Mouse (Mus musculus) CD8-positive naive resting alpha-beta T cell, adult 2 months (primary cell): ENCODE data around the gene Cds2.
"Not testable (repeated sequence)": the region's sequence is repeated elsewhere in the genome, so short reads cannot be mapped to it uniquely, and the experiment has no call there.

Experiments used
- DNase-seq, 2 experiments: peaks; one replicate each; pipeline ENCODE4 v3.0.0; 2022; ENCODE audit warnings: low read depth in 2 of 2, low spot score in 2 of 2

Cds2 gene

DNA sequence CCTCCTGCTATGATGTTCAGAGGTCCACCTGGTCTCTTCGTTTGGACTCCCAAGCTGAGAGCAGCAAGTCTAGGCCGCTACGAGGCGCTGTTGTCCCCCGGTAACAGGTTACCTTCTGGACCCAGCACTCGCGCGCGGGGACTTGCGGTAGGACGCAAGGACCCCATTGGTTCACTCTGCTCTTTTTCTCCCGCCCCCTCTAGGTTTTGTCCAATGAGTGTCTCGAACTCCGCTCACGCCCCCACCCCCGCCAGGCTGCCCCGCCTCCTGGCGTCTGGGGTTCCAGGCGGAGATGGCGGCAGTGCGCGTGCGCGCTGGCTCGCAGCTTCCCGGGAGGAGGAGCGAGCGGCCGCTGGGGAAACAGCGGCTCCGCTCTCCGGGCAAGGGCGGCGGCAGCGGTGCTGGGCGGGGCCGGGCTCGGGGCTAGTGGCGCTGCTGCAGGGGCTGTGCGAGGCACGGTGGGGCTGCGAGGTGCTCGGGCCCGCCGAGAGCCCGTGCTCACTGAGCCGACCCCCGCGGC lies at the start of gene Cds2:
Gene Cds2 (plus strand): TSS at position 270 of the 520 bp plus-strand sequence.
- peak; percentile 98 to 99 for DNase-seq

DNA sequence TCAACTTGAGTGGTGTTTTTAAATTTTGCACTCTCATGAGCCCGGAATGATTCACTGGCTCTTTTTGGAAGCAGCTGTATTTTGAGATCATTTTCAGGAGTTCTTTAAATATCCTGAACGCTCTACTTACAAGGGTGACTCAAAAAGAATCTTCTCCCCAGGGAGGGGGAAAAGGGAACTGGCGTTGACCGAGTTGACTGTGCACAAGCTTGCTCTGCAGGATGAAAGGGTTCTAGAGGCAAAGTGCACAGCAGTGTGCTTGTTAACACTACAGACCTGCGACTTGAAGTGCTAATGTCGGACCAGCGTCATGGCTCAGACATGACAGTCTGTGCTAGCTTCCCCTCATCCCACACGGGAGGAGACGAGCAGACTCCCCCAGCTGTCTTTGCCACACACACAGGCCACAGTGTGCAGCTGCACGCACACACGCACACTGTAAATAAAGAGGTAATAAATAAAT lies 41.3 kb upstream of the Cds2 start:
- no peak for DNase-seq

DNA sequence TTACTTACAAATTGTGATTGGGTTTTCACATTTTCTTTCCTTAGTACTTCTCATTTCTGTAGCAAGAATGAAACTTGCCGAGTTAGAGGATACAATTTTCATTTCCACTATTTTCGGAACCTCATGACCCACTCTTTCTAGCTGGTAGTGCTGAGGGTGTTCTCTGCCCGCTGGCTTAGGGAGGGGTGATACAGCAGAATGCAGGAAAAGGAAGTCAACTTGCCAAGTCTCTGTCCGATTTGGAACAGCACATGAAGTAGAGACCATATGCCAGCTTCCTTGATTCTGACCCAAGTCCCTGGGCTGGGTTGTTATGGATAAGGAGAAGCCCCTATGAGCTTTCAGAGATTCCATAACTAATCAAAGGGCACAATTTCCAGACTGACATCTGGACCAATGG lies 38.6 kb upstream of the Cds2 start:
- DNase-seq, result no peak

DNA sequence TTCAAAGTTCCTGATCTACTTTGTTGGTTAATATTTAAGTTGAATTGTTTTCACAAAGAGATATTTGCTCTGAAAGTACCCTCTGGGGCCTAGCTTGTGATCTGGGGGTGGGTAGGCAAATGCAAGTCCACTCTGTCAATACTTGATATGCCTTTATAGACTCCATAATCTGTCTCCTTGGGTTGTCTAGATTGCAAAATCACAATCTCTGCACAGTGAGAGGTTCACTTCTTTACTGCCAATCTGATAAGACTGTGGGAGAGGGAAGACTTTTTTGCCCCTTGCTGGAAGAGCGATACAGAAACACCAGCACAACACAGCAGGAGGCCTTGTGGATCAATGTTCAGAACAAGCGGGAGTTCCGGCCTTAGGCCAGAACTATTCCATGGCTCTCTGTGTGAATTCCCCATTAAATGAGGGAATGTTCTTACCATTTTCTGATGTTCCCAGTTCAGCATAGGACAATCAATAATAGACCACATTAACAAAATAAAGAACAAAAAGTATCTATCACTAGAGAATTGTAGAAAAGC lies 30.5 kb upstream of the Cds2 start:
- DNase-seq, result no peak

DNA sequence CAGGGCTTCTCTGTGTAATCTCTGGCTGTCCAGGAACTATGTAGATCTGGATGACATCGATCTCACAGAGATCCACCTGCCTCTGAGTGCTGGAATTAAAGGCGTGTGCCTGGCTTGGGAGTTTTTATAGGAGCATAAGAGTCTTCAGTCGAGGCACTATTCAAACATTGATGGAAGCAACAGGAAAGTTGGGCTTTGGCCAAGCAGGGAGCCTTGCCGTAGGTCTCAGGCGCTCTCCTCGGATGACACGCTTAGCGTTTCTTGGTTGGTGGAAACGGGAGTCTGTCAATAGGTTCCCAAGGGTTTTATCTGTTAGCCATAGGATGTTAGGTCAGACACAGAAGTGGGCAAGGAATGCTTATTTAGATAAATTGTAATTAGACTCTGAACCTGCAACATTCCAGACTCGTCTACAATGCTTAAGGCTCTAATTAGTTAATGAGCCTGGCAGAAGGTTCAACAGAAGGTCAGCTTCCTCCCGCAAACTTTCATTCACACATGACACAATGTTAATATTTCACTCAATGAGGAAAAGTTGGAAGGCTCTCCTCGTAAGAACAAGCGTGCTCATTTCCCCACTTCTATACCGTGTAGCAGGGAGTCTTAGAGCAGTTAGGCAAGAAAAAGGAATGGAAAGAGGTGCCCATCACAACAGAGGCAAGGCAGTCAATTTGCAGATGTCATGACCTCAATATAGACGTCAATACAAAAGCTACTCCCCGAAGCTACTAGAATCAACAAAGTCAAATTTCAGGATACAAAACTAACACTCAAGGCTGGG lies 28.8 kb upstream of the Cds2 start:
- DNase-seq, result no peak

DNA sequence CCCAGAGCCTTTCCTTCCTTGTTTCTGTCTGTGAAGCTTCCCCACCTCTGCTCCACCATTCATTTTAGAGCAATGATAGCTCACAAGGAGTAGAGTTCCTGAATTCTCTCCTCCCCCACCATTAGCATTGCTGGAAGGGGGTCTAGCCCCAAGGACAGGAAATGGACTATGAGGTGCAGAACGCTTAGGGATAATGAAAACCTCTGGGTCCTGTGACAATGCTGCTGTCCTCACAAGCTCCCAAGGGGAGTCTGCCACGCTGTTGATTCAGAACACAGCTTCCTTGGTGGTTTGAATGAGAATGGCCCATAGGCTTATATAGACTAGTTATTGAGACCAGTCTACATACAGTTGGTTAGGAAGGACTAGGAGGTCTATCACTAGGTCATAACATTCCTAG lies 27.7 kb upstream of the Cds2 start:
- no peak for DNase-seq

DNA sequence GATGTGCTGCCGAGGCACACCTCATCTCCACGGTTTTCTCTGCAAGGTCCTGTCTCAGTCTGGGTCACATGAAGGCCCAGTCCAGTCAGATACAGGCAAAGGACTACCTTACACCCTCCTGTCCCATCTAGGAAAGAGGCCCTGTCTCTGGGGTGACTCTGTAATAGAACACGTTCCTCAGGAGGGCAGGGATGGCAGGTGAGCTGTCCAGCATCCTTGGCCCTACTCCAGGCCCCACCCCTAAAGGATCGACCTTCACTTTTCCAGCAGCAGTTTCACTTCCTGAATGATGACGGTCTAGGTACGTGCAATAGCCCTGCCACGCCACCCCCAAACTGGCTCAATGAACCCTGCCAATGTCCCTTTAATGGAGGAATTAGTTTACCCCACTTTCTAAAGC lies 27.0 kb upstream of the Cds2 start:
- no peak for DNase-seq

DNA sequence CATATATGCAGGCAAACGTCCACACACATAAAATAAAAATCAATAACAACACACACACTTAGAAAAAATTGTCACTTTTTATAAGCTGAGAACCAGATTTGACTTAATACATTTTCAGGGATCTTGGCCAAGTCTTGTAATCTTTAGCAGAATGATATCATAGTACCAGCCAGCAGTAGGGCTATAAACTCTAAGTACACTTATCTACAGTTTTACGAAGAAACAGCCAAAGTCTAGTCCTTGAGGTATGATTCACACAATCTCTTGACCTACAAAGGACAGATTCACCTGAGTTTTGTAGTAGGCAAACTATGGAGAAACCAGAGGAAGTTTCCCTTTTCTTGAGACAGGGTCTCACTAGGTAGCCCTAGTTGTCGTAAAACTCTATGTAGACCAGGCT lies 23.5 kb upstream of the Cds2 start:
- not testable (repeated sequence) for DNase-seq

DNA sequence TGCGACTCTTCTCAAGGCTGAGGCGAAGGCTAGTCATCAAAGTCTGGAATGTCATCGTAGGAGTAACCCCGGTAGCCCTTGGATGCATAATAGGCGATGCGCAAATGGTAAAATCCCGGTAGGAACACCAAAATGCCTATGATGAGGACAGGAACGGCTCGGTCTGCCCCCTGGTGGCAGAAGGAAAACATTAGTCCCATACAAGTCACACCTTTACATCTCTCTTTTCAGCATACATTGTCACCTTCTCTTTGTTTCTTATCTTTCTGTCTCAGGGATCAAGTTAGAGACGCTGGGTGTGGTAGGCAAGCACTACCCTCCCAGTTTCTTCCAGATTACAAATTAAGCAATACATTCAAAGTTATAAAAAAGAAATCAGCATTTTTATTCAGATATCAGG lies 22.5 kb upstream of the Cds2 start:
- DNase-seq, result peak in 1 of 2 experiments; percentile 14

DNA sequence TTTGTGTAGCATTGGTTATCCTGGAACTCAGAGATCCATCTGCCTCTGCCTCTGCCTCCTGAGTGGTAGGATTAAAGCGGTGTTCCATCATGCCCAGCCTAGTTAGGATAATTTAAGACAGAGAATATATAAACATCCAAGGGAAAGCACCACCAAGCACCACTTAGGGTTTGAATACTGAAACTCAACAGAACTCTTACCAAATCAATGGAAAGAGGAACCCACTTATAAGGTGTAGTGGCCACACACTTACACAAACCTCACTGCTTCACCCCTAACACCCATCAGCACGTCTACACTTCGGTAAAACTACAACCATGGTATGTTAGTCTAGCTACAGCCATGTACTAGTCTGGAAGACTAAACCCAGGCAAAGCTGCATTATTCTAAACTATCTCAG lies 19.6 kb upstream of the Cds2 start:
- no peak for DNase-seq

DNA sequence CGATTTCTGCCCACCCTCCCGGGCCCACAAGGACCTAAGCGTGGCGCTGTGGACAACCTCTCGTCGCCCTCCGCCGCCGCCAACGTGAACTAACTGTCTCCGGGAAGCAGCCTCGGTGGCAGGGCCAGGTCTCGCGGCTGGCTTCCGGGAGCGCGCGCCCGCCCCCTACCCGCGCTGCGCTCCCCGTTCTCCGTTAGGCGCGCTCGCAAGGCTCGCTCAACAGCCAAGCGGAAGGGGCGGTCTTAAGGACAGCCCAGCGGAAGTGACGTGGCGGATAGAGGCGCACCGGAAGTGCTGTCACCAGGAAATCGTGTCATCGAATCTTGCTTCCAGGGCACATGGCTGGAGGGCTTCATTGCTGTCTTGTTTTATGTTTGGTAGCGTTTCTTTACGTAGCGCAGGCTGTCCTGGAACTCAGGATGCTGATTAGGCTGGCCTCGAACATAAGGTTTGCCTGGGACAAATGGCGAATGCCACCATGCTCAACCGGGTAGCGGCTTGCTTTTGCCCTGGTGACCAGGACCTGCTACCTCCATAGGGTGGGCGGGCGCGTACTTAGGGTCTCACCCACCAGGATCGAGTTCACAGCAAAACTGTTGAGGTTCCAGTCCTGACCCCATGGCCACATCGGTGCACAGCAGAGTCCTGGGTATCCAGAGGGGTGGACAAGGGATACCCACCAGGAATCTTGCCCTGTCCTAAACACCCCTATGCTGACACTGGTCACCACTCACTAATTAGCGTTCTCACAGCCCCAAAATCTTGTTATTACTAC lies 15.2 kb upstream of the Cds2 start, which contains the start of gene Tmem230:
Gene Tmem230 (minus strand): TSS at position 269 of the 775 bp plus-strand sequence.
- DNase-seq, result peak; percentile 92 to 93

DNA sequence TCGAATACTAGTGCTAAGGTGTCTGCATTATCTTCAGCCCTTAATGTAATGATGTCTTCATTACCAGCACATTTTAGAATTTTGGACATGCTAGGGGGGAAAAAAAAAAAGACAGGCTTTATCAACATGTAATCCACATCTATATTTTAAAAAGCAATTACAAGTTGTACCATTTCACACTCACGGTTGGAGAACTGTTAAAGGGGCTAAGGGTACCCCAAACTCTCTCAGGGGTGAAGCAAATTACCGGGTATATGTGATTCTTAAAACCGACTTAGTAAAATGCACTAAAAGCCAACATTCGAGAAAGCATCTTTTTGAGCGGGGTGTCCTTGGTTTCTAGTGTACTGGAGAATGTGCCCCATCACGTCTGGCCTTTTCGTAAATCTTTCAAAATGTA lies 11.0 kb upstream of the Cds2 start:
- no peak for DNase-seq

DNA sequence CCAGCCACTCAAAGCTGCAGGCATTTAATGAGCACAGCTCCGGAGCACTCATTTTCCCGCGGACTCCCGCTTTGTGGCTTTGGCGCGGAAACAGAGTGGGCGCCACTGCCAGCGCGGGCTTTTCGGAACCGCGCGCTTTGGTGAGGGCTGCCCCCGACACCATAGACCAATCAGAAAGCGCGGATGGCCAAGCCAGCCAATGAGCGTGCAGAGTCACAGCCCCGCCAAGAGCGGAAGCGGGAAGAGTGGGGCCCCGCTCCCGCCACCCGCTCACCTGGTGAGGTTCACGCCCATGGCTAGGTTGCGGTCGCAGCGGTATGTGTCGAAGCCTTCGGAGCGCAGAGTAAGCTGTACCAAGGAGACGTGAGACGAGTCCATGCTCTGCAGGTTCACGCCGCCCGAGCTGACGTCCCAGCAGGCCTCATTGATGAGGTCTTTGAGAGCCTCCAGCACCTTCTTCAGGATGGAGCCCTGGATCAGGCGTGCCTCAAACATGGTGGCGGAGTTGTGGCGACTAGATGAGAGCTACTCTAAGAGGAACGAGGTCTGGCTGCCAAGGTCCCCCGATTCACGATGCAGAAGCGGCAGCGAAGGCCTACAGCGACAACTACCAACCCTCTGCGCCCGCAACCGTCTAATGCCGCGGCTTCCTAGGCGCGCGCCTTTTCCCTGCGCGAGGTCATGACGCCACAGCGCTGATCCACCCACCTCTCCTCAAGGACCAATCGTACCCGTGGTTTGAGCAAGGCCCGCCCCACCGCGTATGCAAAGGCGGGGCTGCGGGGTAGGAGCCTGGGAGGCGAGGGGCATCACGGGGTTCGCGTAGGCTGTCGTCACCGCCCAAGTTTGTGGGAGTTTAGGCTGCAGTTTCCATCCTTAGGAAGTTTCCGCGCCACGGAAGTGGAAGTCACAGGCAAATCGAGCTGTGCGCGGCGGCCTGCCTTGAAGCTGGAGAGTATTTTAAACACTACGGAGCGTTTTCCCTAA lies 10.1 kb upstream of the Cds2 start, which contains the start of gene Pcna:
Gene Pcna (minus strand): TSS at position 773 of the 987 bp plus-strand sequence.
- DNase-seq, result peak; percentile 96

DNA sequence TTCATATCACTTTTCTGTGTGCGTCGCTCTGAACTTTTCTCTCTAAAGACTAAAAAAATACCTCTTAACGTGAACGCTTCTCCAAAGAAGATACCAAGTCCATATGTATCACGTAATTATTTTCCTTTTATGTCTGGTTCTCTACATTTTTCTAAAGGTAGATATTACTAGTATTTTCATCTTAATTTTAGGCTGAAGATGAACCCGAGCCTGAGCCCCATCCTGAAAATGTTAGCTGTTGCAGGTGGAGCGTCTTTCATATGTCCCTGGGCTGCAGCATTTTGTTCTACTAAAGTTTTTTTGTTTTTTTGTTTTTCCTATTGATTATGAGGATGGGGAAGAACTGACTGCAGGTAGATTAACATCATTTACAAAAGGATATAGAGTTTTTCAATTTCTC lies 9.3 kb upstream of the Cds2 start:
- DNase-seq, result no peak

DNA sequence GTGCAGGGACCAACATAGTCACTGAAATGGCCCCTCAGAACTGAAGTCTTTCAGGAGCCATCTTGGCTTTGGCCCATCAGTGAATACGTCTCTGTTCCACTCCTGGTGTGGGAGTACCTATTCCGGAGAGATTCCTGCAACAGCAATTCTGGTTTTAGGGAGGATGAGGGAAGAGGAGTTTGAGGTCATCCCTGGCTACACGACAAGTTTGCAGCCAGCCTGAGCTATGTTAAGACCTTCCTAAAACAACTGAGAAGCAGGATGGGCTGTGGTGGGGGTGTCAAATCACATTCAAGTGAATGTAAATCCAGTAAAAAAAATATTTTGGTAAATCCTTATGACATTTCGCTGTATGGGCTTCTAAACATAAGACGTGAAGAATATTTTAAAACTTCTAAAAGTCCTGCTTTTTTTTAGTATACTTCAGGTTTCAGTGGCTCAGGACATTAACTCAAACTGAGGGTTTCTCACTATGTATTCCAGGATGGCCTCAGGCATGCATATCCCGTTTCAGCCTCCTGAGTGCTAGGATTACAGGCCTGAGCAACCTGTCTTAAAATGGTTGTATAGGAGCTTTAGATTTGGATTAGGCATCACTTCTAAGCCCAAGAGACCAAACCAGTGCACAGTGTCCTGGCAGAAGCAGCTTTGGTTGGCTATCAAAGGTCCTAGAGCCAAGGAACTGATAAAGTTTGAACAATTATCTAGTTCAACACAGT lies 5.4 kb upstream of the Cds2 start:
- no peak for DNase-seq

DNA sequence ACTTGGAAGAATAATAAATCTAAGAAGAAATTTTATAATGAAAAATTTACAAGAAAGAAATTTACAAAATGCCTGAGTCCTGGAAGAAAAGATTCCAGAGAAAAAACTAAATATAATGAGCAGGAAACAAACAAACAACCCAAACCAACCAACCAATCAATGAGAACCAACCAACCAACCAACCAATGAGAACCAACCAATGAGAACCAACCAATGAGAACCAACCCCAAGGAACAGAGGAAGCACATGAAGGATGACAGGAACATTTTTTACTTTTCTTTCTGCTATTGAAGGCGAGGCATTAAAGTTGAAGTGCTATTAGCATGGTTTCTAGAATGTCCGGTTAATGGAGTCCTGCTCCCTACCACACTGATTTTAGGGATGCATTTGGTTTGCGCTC lies 2.3 kb upstream of the Cds2 start:
- no peak for DNase-seq

DNA sequence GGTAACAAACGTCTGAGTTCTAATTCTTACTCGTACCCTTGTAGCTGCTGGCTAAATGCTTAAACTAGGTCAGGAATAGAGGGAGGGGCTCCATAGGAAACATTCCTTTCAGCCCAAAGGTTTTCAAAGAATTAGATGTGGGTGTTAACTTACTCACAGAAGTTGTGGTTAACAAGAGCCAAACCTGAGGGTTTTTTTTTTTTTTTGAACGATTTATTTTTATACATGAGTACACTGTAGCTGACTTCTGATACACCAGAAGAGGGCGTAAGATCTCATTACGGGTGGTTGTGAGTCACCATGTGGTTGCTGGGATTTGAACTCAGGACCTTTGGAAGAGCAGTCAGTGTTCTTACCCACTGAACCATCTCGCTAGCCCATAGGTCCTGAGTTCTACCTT lies 773 bp upstream of the Cds2 start:
- DNase-seq, result no peak

DNA sequence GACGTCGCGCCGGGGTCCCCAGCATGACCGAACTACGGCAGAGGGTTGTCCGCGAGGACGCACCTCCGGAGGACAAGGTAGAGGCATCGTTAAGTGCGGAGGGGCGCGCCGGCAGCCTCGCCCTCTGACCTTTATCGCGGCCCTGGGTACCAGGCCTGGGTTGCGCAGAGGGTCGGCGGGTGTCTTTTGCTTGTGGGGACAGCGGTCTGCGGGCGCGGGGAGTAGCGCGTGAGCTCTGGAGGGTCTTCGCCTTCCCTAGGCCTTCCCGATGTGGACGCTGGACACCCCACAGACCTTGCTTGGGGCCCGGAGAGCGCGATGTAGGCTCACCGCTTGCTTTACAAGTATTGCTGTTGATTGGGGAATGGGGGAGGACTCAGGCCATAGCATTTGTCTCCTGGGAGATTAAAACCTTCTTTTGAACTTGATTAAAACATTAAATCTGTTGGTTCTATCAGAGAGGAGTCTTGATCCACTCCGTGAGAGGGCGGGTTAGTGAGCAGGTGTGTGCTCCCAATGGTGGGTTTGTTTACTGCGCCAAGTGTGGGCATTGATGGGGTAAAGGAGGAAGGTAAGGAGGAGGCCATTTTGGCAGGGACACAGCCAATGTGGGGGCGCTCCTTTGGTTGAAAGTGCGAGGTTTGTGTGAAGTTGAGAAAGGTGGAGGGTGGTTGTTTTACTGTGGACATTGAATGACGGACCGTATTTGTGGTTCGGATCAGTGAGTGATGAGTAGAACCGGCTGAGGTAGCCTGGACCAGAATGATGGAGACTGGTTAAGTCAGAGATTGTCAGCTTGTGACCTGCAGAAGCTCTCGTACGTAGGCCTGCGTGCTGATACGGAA lies 695 bp downstream of the Cds2 start:
- peak; percentile 67 to 69 for DNase-seq

DNA sequence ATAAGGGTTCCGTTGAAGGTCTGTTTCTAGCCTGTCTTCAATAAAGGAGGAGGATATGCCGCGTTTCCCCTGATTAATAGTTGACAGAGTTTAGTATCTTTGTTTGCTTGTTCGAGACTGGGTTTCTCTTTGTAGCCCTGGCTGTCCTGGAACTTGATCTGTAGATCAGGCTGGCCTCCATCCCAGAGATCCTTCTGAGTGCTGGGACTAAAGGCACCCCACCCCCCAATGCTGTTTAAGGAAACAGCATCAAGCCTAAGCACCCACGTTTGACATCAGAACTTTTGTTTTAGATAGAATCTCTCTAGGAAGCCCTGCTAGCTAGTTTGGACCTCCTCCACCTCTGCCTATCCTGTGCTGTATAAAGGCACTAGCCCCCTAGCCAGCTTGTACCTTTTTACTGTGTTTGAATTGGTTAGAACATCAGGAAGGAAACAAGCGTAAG lies 1.3 kb downstream of the Cds2 start:
- DNase-seq, result no peak
